Mouse (Mus musculus) v-Abl transformed pro-B cells (cell line): ENCODE results near the gene Snx33.

Source experiments
- in situ Hi-C, 2 experiments: fragments of 400-800 bp; cut with MboI; formaldehyde crosslinking; loops; one replicate each; pipeline ENCODE4 v1.15.1; 2025; ENCODE audit not compliant: unreplicated experiment in 2 of 2

The Snx33 gene

DNA sequence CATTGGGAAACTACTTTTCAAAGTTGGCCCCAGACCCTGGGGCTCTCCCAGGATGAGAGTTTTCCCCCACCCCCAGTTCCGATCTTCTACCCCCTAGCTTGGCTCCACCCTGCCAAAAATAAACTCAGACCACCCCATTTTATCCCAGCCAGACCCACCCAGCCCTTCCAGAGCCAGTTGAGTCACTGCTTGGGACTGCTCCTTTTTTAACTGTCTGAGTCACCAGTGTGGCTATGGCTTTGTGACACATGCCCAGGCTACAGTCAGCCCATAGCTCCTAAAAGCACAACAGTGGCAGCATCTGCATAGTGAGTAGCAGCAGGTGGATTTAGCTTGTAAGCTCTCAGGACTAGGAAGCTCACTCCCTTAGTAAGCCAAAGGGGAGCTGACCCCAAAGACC lies 55.1 kb downstream of the Snx33 start:
- in situ Hi-C loops: loop anchor here (25.0 kb wide), 3 partner anchors 1436 to 1814 kb away; partner anchors contain the start of gene Loxl1 (in 1 of the 2)

DNA sequence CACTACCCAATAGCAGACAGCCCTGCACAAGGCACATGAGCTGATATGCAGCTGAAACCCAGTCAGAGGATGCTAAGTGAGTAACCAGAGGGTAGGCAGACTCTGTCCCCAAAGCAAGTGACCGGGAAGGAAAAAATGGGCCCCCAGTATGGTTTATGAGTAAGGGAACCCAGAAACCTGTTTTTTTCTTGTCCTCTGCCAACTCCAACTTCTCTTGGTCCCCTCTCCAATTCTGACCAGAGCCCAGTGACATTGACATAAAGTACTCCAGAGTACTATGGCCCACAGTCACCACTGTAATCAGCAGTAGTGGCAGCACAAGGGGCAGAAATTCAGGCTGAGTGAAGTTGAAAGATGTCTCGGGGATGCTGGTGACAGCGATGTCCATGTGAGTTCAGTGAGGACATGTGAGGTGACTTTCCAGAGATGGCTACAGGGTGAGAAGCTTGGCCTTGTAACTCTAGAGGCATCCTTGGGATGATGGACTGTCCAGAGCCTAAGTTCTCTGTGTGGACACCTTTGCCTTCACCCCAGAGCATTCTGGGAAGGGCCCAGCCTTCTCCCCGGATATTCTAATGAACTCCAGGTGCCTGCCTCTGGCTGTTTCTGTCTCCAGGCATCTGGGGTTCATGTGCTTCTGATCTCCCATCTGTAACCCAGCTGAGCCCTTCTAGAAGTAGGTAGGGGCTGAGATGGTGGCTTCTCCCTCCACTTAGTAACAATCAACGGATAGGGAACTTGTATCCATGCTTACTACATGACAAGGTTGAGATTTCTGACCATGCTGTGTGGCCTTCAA lies 55.9 kb downstream of the Snx33 start:
- in situ Hi-C loops: loop anchor here (25.0 kb wide), 3 partner anchors 1435 to 1815 kb away; partner anchors contain the start of gene Loxl1 (in 1 of the 2)

GRCm38 (mm10) chr9:56871191-56871590 lies 57.0 kb downstream of the Snx33 start:
- in situ Hi-C loops: loop anchor here (25.0 kb wide), 3 partner anchors 1434 to 1816 kb away; partner anchors contain the start of gene Loxl1 (in 1 of the 2)

DNA sequence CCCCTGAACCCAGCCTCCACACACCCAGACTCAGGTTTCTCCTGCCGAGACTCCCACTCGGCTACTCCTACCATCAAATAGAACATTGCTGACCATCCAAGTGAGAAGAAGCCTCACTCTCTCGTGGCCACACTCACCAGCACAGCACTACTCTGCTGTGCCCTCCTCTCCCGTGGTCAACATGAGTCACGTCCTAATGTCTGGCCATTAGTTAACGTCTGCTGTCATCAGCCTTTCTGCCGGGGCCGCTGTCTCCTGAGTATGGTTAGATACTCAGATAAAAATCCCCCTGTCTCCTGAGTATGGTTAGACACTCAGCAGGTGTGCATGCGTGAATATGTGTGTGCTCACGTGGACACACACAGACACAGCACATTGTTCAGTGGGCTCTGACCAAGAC lies 57.4 kb downstream of the Snx33 start:
- in situ Hi-C loops: loop anchor here (25.0 kb wide), 3 partner anchors 1433 to 1817 kb away; partner anchors contain the start of gene Loxl1 (in 1 of the 2)

GRCm38 (mm10) chr9:56869552-56869951 lies 58.6 kb downstream of the Snx33 start:
- in situ Hi-C loops: loop anchor here (25.0 kb wide), 3 partner anchors 1432 to 1818 kb away; partner anchors contain the start of gene Loxl1 (in 1 of the 2)

DNA sequence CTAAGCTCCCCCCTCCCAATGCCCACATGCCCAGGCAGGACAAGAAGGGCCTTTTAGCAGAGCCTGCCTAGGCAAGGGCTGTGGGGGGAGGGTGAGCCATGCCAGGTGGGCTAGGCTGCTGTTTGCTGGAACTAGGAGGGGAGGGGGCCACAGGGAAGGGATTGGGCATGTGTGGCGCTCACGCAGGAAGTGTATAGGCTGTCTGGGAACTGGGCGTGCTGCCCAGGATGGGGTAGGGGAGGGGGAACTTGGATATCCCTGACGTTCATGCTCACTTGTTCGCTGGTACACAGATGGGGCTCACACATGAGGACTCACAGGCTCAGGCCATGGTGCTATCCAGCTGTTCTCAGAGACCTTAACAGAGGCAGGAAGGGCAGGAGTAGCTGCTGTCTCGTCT lies 59.9 kb downstream of the Snx33 start:
- in situ Hi-C loops: loop anchor here (25.0 kb wide), 3 partner anchors 1431 to 1819 kb away; partner anchors contain the start of gene Loxl1 (in 1 of the 2)
